Mouse (Mus musculus) intestine, embryonic 14.5 days (tissue): ENCODE measurements at regions not wholly inside any gene's neighbourhood (a gene's known extent, or its start where the extent isn't known, plus 50 kb on each side); places are given as distances from the start of the nearest gene placed in this dataset.

Experiments
- ATAC-seq: fragments of 200-750 bp; cut with Nextera tagmentation; replicated peaks from 2 replicates; pipeline ENCODE4 v1.8.0; 2017; ENCODE audit warnings: low read depth, moderate number of reproducible peaks, moderate TSS enrichment, moderate library complexity; ENCODE audit not compliant: low FRiP score, low TSS enrichment
- DNase-seq: peaks from one replicate; pipeline ENCODE4 v3.0.0-alpha.2; 2018; ENCODE audit warnings: low spot score
- H3K27ac ChIP-seq: fragments of 300-500 bp; sonication (generic); 2 replicates; pipeline ENCODE4 v1.5.1; 2014; ENCODE audit warnings: low read depth, mild to moderate bottlenecking, control low read depth
- H3K27me3 ChIP-seq: fragments of 300-500 bp; sonication (generic); replicated peaks from 2 replicates; pipeline ENCODE4 v1.6.1; 2014; ENCODE audit warnings: low read length, control low read depth; ENCODE audit not compliant: control insufficient read depth, insufficient read depth
- H3K36me3 ChIP-seq: fragments of 300-500 bp; sonication (generic); 2 replicates; pipeline ENCODE4 v1.6.1; 2014; ENCODE audit warnings: low read length, control low read depth; ENCODE audit not compliant: control insufficient read depth, insufficient read depth
- H3K4me1 ChIP-seq: fragments of 300-500 bp; sonication (generic); replicated peaks from 2 replicates; pipeline ENCODE4 v1.6.1; 2014; ENCODE audit warnings: low read length, control low read depth, mixed read lengths; ENCODE audit not compliant: control insufficient read depth, insufficient read depth
- H3K4me2 ChIP-seq: fragments of 300-500 bp; sonication (generic); 2 replicates; pipeline ENCODE4 v1.6.1; 2014; ENCODE audit warnings: low read length
- H3K4me3 ChIP-seq: fragments of 300-500 bp; sonication (generic); 2 replicates; pipeline ENCODE4 v1.5.1; 2014; ENCODE audit warnings: low read depth, low read length, control low read depth, mixed read lengths
- H3K9ac ChIP-seq: fragments of 300-500 bp; sonication (generic); 2 replicates; pipeline ENCODE4 v1.6.1; 2014; ENCODE audit warnings: mild to moderate bottlenecking, low read length
- H3K9me3 ChIP-seq: fragments of 300-500 bp; sonication (generic); 2 replicates; pipeline ENCODE4 v1.6.1; 2016; ENCODE audit warnings: low read length, control low read depth; ENCODE audit not compliant: control insufficient read depth
- WGBS: fragments of 180-500 bp; shearing (Covaris S2); extraction: QIAGEN DNeasy Blood & Tissue Kit; methylation state at CpG from one replicate; pipeline ENCODE4 v1.1.7; 2014; 5-methylcytosine and 5-hydroxymethylcytosine counted together

DNA sequence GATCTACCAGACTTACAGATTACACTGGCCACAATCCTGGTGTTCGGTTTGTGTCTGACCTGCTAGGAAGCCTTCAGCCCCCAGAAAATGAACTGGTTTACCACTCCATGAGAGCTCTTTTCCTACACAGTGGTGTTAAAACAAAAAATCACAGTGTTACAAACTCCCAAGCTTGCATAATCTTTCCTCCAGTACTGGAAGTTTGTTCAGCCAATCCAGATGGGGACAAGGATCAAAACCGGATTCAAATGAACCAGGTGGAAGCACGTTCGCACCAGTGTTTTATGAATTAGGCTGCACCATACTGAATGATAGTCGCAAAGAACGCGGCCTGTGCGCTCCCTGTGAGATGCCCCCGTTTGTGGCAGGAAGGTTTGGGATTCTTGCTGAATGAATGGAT is 63.4 kb upstream of the Cited2 start:
- WGBS: 92% methylated on average over 9 of the region's 9 CpGs
- Histone ChIP-seq H3K27me3 (no peaks in the 10 kb centered on the region), H3K9ac (no peak overlapping the region), H3K36me3 (no peaks in the 10 kb centered on the region), H3K4me2 (no peak overlapping the region), H3K27ac (no peak overlapping the region), H3K4me3 (no peak overlapping the region), H3K4me1 (no peaks in the 10 kb centered on the region; the same call in 1 of the 2 replicates), H3K9me3 (no peaks in the 10 kb centered on the region)
- ATAC-seq (no peak), DNase-seq (no peak)

DNA sequence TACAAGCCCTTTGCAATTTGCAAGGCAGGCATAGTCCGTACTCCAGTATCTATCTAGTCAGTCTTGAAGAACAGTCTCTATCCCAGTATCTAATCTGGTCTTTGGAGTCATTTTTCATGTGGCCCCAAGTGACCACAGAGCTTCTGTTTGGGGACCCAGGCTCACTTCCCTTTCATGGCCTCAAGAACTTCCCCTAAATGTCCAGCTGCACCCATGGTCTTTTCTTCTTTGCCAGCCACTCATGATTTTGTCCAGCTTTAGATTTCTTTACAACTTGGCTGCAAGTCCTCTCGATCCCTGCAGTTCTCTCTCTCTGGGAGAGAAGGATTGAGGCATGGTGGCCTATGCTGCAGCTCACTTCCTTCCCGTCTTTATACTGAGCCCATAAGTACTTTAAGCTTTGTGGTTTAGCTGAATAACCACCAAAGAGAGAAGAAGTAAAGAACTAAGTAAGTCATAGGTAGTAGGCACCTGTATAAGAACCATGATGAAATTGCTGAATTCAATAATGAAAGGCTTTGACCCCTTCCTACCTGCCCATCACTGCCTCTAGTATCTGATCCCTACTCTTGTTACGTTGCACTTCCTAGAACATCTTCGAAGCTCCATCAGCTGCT is 62.1 kb upstream of the Cited2 start:
- 94% methylated on average over 5 of the region's 5 CpGs for whole genome bisulfite sequencing
- no peak for ATAC-seq

DNA sequence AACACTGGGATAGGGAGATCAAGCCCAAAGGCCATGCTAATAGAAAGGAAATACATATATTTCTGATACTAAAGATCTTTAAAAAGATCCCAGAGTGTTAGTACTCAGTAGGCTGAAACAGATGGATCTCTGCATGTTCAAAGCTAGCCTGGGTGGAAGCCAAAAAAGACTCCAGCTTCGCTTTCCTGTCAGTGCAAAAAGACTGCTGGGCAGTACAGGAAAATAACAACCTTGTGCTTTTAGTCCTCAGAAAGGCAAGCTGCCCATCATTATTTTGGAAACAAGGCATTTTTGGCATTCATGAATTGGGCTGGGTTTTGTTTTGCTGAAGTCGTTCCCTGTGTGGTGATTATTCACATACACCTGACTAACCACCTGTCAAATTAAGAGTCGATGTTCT is 56.9 kb upstream of the Cited2 start:
- no peak for ATAC-seq
- Histone ChIP-seq H3K9ac (no peak overlapping the region), H3K27me3 (no peaks in the 10 kb centered on the region), H3K4me3 (no peak overlapping the region), H3K36me3 (no peaks in the 10 kb centered on the region), H3K4me1 (no peaks in the 10 kb centered on the region), H3K27ac (no peak overlapping the region), H3K4me2 (no peak overlapping the region), H3K9me3 (no peaks in the 10 kb centered on the region)
- DNase-seq: no peak
- 79% methylated on average over 3 of the region's 3 CpGs for WGBS

More for the DNA sequence above, 62.1 kb upstream of the Cited2 start:
- no peaks in the 10 kb centered on the region; the same call in 1 of the 2 replicates for H3K4me1 ChIP-seq
- H3K9ac ChIP-seq: no peak overlapping the region
- no peaks in the 10 kb centered on the region for H3K36me3 ChIP-seq
- DNase-seq: no peak
- no peak overlapping the region for H3K27ac ChIP-seq
- no peaks in the 10 kb centered on the region for H3K27me3 ChIP-seq
- H3K9me3 ChIP-seq: no peaks in the 10 kb centered on the region
- no peak overlapping the region for H3K4me3 ChIP-seq
- no peak overlapping the region for H3K4me2 ChIP-seq

DNA sequence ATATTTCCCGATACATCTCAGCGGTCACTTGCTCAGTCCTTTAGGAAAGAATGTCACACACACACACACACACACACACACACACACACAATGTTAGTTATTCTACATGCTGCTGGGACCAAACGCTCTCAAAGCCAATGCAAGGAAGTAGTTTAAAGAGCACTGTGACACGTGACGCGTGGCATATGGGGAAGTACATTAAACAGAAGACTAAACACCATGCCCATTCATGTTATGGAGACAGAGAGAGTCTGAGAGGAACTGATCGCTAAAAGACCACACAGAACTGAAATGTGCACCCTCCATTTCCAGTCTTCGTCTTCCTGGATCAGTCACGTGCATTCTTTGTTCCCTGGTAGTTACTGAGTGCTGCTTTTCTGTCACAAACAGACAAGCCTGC is 53.6 kb upstream of the Cited2 start:
- no peak overlapping the region for H3K27ac ChIP-seq
- H3K27me3 ChIP-seq: no peaks in the 10 kb centered on the region
- DNase-seq (no peak), ATAC-seq (no peak)
- no peak overlapping the region for H3K9ac ChIP-seq
- no peaks in the 10 kb centered on the region for H3K9me3 ChIP-seq
- H3K4me2 ChIP-seq: no peak overlapping the region
- no peaks in the 10 kb centered on the region for H3K4me1 ChIP-seq
- no peak overlapping the region for H3K4me3 ChIP-seq
- H3K36me3 ChIP-seq: no peaks in the 10 kb centered on the region
- WGBS: 82% methylated on average over 9 of the region's 9 CpGs
